Mouse (Mus musculus): Measurements from ENCODE around the gene Dbnl.

DNA sequence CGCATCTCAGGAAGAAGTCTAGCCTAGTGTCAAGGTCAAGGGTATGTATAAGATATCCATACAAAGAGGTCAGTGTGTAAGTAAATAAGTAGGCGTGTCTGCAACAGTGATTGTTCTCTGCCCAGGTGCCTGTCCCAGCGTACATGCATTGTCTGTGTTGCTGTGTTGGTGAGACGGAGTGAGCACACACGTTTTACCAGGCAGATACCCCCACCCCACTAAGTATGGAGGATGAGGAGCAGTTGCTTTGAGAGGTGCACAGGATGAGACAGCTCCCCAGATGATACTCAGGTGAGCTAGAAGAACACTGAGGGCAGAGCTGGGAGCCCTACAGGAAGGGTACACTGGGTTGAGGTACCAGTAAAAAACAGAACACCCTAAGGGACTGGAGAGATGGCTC, 15.9 kb downstream of the Dbnl start:
- TF ChIP-seq POLR2A (IDR thresholded peaks at IDR 0.05; ENCODE audit: borderline replicate concordance, insufficient read depth, low read length) (no peak), CTCF (IDR thresholded peaks at IDR 0.05; ENCODE audit: borderline replicate concordance, insufficient read depth, low read depth, low read length) (no peak)

Data from cerebellum, adult 2 months (tissue).